Mouse (Mus musculus): ENCODE measurements around the gene Csf1.

Csf1 gene

GRCm38 (mm10) chr3:107703675-107704370 is 56.4 kb downstream of the Csf1 start:
- no peak for DNase-seq (ENCODE audit: low read depth)

GRCm38 (mm10) chr3:107701767-107702394 is 58.4 kb downstream of the Csf1 start:
- no peak for DNase-seq (ENCODE audit: low read depth)

GRCm38 (mm10) chr3:107700625-107701024 is 59.6 kb downstream of the Csf1 start:
- DNase-seq (ENCODE audit: low read depth) = no peak

- DNase-seq (ENCODE audit: low read depth) = no peak
Observed at GRCm38 (mm10) chr3:107696910-107697309, 63.4 kb downstream of the Csf1 start.

- DNase-seq (ENCODE audit: low read depth) = peak; percentile 94
Observed at GRCm38 (mm10) chr3:107695948-107696881, 64.1 kb downstream of the Csf1 start, which contains the start of gene Ahcyl1. TSS of gene Ahcyl1 (minus strand) at chr3:107696560.

- DNase-seq (ENCODE audit: low read depth) = no peak
Observed at GRCm38 (mm10) chr3:107695219-107695947, 64.9 kb downstream of the Csf1 start.

- DNase-seq (ENCODE audit: low read depth) = no peak
Observed at GRCm38 (mm10) chr3:107694256-107694900, 65.9 kb downstream of the Csf1 start.

Measured in c-Kit-positive CD71-negative TER-119-negative erythroid progenitor cells, embryonic 14.5 days (primary cell).